Mouse (Mus musculus) right cerebral cortex, adult 18-20 months (tissue): Measurements from ENCODE around the gene Shank2.

Experiments
- DNase-seq: peaks from one replicate; pipeline ENCODE4 v3.0.0; 2022; ENCODE audit warnings: mixed read lengths

The Shank2 gene

GRCm38 (mm10) chr7:144174329-144174728 is 172.6 kb downstream of the Shank2 start:
- peak; percentile 52 for DNase-seq

- DNase-seq = no peak
Measured at GRCm38 (mm10) chr7:144175025-144175424, 173.3 kb downstream of the Shank2 start.

GRCm38 (mm10) chr7:144175481-144176233 is 173.9 kb downstream of the Shank2 start:
- peak; percentile 75 for DNase-seq

DNA sequence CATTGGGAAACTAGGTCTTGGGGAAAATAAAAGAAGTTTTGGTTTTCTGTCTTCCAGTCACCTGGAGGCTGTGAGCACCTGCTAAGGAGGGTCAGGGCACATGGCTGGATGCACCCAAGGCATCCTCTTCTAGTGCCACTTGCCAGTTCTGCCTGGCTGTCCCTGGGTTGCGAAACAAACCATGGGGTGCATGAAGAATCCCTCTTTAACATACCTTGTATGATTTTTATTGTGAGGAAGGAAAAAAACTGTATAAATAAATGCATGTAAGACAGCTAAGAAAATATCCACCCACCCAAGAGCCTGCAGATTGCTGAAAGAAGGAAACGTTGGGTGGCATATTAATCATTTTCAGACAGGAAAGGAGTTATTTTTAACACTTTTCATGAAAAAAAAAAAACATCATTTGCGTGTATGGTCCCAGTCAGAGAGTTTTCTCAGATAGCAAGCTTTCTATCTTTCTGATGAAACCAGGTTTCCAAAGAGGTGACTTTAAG is 174.6 kb downstream of the Shank2 start:
- no peak for DNase-seq

DNA sequence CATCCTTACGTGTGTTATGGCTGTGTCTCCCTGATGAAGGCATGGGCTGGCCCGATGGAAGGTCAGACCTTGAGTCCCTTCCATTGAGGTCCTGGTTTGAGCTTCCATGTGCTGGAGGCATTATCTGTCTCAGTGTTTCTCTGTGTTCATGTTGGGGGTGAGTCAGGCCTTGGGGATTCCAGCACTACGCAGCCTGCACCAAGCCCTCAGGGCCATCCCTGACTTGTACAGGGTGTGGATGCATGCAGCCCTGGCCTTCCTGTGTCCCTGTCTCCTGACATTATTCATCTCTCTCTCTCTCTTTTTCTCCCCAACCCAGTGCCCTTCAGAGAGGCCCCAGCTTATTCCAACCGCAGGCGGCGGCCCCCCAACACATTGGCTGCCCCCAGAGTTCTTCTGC is 177.7 kb downstream of the Shank2 start:
- DNase-seq = no peak

- peak; percentile 61 for DNase-seq
Measured at GRCm38 (mm10) chr7:144180885-144181284, 179.2 kb downstream of the Shank2 start.

DNA sequence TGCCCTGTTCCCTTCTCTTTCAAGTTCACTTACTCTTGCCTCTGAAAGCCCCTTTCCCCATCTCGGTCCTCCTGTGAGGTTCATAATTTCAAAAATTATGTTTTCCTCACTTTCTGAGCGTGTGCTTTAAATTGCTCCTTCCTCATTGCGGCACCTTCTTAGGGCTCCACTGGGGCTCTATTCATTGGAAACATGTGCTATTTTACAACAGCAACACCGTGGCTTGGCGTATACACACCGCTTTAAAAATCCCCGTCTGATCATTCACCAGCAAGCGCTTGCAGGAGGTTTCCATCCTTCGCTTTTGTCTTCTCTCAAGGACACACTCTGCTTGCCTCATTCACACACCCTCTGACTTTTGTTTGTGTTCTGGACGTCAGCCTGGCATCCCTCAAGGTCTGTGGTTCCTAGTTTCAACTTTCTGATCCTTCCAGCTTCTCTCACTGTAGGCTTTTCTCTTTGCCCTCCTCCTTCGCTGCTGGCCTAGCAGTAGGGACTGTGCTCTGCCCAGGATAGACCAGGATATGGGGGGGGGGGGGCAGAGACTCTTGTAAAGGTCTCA is 186.2 kb downstream of the Shank2 start:
- no peak for DNase-seq

- no peak for DNase-seq
Measured at GRCm38 (mm10) chr7:144189446-144189845, 187.7 kb downstream of the Shank2 start.

DNA sequence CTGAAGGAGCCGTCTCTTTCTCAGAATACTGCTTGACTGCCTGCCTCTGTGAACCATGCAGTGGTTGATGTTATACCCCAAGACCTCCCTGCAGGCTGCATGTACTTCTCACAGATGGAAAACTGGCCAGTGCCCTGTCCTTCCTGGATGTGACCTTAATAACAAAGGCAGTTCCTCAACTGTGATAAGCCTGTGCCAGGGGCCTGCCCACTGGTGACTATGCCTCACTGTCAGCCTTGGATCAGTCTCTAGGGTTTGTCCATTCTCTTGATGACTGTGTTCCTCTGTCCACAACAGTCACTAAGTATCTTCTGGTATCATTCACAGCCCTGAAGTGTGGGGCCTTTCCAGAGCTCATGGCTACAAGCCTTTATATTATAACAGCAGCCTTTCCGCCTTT is 196.8 kb downstream of the Shank2 start:
- no peak for DNase-seq

GRCm38 (mm10) chr7:144202017-144202682 is 200.4 kb downstream of the Shank2 start:
- no peak for DNase-seq

GRCm38 (mm10) chr7:144204290-144204689 is 202.6 kb downstream of the Shank2 start:
- peak; percentile 53 for DNase-seq

DNA sequence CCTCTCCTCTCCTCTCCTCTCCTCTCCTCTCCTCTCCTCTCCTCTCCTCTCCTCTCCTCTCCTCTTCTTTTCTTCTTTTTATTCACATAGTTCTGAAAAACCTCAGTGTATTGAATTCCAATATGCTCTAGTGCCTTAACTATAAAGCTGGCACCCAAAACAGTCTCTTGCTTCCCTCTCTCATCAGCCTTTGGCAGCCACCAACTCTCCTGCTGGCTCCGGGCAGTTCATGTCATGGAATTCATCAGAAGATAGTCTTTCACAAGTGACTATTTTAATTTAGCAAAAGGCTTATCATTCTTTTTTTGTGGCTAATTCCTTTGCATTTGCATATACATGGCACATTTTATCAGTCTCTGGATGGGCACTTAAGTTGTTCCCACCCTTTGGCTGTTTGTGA is 203.4 kb downstream of the Shank2 start:
- DNase-seq = no peak

DNA sequence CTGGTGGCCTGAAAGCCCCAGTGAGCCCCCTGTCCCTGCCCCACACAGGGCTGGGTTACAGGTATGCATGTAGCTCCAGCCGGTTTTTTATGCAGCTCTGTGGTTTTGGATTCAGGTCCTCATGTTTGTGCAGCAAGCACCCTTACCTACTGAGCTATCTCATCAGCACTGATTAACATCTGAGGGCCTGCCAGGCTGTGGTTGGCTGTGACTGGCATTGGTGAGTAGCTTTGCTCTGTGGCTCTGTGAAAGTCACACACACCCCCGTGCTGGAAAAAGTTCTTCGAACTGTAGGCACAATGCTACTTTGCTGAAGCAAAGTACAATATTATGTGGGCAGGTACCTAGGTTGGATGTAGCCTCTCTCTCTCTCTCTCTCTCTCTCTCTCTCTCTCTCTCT is 204.1 kb downstream of the Shank2 start:
- peak; percentile 71 for DNase-seq

DNA sequence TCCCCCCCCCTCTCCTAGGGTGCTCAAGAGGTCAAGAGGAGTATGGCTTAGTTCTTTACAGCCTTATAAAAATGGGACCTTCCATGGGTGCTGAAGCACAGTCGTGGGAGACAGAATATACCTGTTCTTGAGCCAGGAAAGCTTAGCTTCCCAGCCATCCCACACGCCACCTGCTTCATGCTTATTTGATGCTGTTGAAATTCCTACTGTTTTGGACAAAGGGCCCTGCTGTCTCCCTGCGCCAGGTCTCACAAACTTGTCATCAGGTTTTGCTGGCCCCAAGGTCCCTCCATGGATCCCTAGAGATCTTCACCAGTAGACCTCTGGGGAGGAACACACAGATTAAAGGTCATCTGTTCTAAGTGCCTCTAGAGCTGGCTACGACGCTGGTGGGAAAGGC is 204.5 kb downstream of the Shank2 start:
- peak; percentile 55 for DNase-seq

GRCm38 (mm10) chr7:144207100-144207499 is 205.4 kb downstream of the Shank2 start:
- no peak for DNase-seq

GRCm38 (mm10) chr7:144207849-144208248 is 206.1 kb downstream of the Shank2 start:
- peak; percentile 88 for DNase-seq

DNA sequence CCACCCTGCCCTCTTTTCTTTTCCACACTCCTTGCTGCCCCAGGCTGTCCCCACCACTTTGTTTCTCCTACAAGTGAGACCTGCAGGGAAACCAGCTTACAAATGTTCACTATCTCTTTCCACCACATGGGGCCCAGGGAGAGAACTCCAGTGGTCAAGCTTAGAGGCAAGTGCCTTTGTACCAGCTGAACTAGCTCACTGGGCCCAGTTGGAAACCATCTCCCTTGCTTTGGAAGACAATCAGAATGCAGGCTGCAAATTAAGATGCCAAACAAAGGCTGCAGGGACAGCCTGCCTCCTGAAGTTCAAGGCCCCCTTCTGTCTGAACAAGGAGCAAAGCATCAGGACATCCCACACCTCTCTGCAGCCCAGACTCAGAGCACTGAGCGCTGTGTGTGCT is 206.9 kb downstream of the Shank2 start:
- no peak for DNase-seq

- DNase-seq = peak; percentile 43
Measured at GRCm38 (mm10) chr7:144210526-144210925, 208.8 kb downstream of the Shank2 start.

DNA sequence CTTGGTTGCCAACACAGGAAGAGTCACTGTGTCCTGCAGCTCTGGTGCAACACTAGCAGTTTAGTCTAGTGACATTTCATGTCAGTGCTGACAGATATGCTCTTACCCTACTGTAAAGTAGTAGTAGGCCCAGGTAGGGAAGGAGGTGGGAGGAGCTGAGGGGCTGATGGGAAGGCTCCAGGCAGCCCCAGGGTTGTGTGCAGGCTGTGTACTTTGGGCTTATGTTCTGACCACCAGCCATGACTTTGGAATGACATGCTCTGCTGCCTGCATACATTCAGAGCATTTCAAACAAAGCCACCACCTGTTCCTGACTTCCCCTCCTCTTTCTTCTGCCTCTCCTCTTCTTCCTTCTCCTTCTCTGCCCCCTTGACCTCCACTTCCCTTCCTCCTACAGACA is 211.0 kb downstream of the Shank2 start:
- DNase-seq = no peak

DNA sequence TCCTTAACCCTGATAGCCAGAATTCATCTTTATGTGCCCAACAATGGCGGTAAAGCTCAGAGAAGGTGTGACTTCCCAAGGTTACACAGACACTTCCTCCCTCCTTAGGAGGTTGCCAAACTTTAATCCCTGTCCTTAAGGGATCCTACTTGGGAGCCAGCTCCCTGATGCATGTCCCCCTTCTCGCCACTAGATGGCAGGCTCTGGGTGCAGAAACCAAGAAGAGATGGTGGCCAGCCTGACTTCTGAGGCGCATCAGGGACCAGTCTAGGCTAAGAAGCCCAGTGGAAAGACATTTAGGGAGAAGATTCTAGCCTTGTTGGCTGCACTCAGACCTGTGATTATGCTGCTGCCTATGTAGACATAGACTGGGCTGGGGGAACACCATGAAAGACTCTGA is 215.5 kb downstream of the Shank2 start:
- DNase-seq = peak; percentile 76

GRCm38 (mm10) chr7:144228683-144229082 is 227.0 kb downstream of the Shank2 start:
- no peak for DNase-seq

GRCm38 (mm10) chr7:144229421-144229820 is 227.7 kb downstream of the Shank2 start:
- DNase-seq = no peak

- no peak for DNase-seq
Measured at GRCm38 (mm10) chr7:144232132-144232706, 230.5 kb downstream of the Shank2 start.

- DNase-seq = no peak
Measured at GRCm38 (mm10) chr7:144233479-144233878, 231.8 kb downstream of the Shank2 start.
